Comparison of ENCODE assay signal across 20 mouse cellular contexts in genomic region chr13:62923182-62923581, GRCm38 (mm10). TPM values are rescaled to one million over a fixed set of nuclear protein-coding genes. Genes with fewer than 3 reads are reported as not detected.
A peak's percentile ranks its signal among the peaks of the same experiment; 100 is the strongest.
DNase-seq lines count a peak whose midpoint lies in the region; ATAC-seq and TF ChIP-seq lines count a peak whose summit lies in the region.
"Had no signal": no experiment of that assay in that cellular context is flagged by ENCODE, and none has a peak within 500 bp of the region (broad histone marks: within the 10 kb centered on the region; RNA-seq: fewer than 3 reads in every experiment).

No protein-coding gene starts in this region.

- in situ Hi-C loops in CH12.LX (cut with MboI; ENCODE audit: low pct_ligation_motif_present, low pct_unique_long_range_greater_than_20kb, low sequenced_read_pairs): no loop called here

- H3K27ac ChIP-seq in intestine, embryonic 16.5 days (ENCODE audit: low read length): no peak overlapping the region; the same call in 1 of the 2 replicates
- H3K27ac ChIP-seq in intestine, postnatal 0 days (ENCODE audit: low read depth, low read length): no peak overlapping the region
- H3K27ac ChIP-seq in CH12.LX (ENCODE audit: insufficient read depth, low read depth): no peak overlapping the region
- H3K27ac ChIP-seq in stomach, embryonic 14.5 days (ENCODE audit: low read length): peak overlapping the region; percentile 73
- H3K27ac ChIP-seq: forebrain, embryonic 15.5 days; heart, embryonic 10.5 days; hindbrain, embryonic 14.5 days; midbrain, embryonic 15.5 days had no signal

- dilution Hi-C loops in CH12.LX (cut with MboI; ENCODE audit: extremely low pct_ligation_motif_present, extremely low pct_unique_long_range_greater_than_20kb, low sequenced_read_pairs): no loop called here

- no peak for TF ChIP-seq POLR2A in CH12.LX (IDR thresholded peaks at IDR 0.05; ENCODE audit: low read depth, low read length)

- no peak overlapping the region for H3K4me2 ChIP-seq in intestine, embryonic 16.5 days (ENCODE audit: low read depth, low read length)
- no peak overlapping the region for H3K4me2 ChIP-seq in intestine, postnatal 0 days (replicated peaks; ENCODE audit: low read depth)
- H3K4me2 ChIP-seq in CH12.LX (ENCODE audit: insufficient read depth, low read depth, poor library complexity, severe bottlenecking): no peak overlapping the region
- H3K4me2 ChIP-seq in stomach, embryonic 14.5 days (replicated peaks; ENCODE audit: low read depth, low read length): no peak overlapping the region
- H3K4me2 ChIP-seq: forebrain, embryonic 15.5 days; hindbrain, embryonic 14.5 days; midbrain, embryonic 15.5 days had no signal

- no peaks in the 10 kb centered on the region for H3K4me1 ChIP-seq in intestine, embryonic 16.5 days (ENCODE audit: control insufficient read depth, insufficient read depth, low read length)
- 0 out of 2 replicates have a peak, but pooled peaks cover 4% of the 10 kb centered on the region for H3K4me1 ChIP-seq in intestine, postnatal 0 days (replicated peaks; ENCODE audit: control insufficient read depth, insufficient read depth, low read length)
- H3K4me1 ChIP-seq in CH12.LX (ENCODE audit: control insufficient read depth in 1 of 2, insufficient read depth in 2 of 2): no peaks in the 10 kb centered on the region
- 0 out of 2 replicates have a peak, but pooled peaks cover 5% of the 10 kb centered on the region for H3K4me1 ChIP-seq in stomach, embryonic 14.5 days (ENCODE audit: control insufficient read depth, insufficient read depth, low read length)
- H3K4me1 ChIP-seq: forebrain, embryonic 15.5 days; heart, embryonic 10.5 days; midbrain, embryonic 15.5 days had no signal

- ATAC-seq in intestine, embryonic 16.5 days: peak; percentile 43
- ATAC-seq in intestine, postnatal 0 days: no peak
- ATAC-seq in stomach, embryonic 14.5 days (ENCODE audit: insufficient number of reproducible peaks, insufficient read depth, low FRiP score, low read depth): no peak
- ATAC-seq: activated CD4-positive, CD25-positive, alpha-beta regulatory T cell, adult 4 months; forebrain, embryonic 15.5 days; midbrain, embryonic 15.5 days had no signal

- H3K79me2 ChIP-seq in CH12.LX (replicated peaks; ENCODE audit: control insufficient read depth, extremely low read depth, insufficient read depth, poor library complexity, severe bottlenecking): no peaks in the 10 kb centered on the region

- TF ChIP-seq EP300 in CH12.LX (IDR thresholded peaks at IDR 0.05; ENCODE audit: low read length): no peak

- no peaks in the 10 kb centered on the region for H3K27me3 ChIP-seq in intestine, embryonic 16.5 days (replicated peaks; ENCODE audit: control insufficient read depth, insufficient read depth, low read length)
- H3K27me3 ChIP-seq in intestine, postnatal 0 days (replicated peaks; ENCODE audit: control insufficient read depth, insufficient read depth, low read length): no peaks in the 10 kb centered on the region
- H3K27me3 ChIP-seq in CH12.LX (replicated peaks): no peaks in the 10 kb centered on the region
- no peaks in the 10 kb centered on the region for H3K27me3 ChIP-seq in stomach, embryonic 14.5 days (ENCODE audit: control insufficient read depth, insufficient read depth, low read length)
- H3K27me3 ChIP-seq: forebrain, embryonic 15.5 days; midbrain, embryonic 15.5 days had no signal

- H3K9ac ChIP-seq in intestine, embryonic 16.5 days (ENCODE audit: low read depth, low read length): no peak overlapping the region
- H3K9ac ChIP-seq in intestine, postnatal 0 days (ENCODE audit: low read depth, low read length): no peak overlapping the region
- no peak overlapping the region for H3K9ac ChIP-seq in CH12.LX (ENCODE audit: insufficient read depth, low read depth)
- no peak overlapping the region for H3K9ac ChIP-seq in stomach, embryonic 14.5 days (replicated peaks; ENCODE audit: low read depth, low read length)
- H3K9ac ChIP-seq: forebrain, embryonic 15.5 days; hindbrain, embryonic 14.5 days; midbrain, embryonic 15.5 days had no signal

- TF ChIP-seq RAD21 in CH12.LX (IDR thresholded peaks at IDR 0.05; ENCODE audit: low read depth, low read length): no peak

- no peaks in the 10 kb centered on the region for H3K36me3 ChIP-seq in intestine, embryonic 16.5 days (ENCODE audit: control insufficient read depth, insufficient read depth, low read length)
- no peaks in the 10 kb centered on the region for H3K36me3 ChIP-seq in intestine, postnatal 0 days (ENCODE audit: control insufficient read depth, insufficient read depth)
- no peaks in the 10 kb centered on the region for H3K36me3 ChIP-seq in CH12.LX (replicated peaks in 1 of 2; ENCODE audit: control insufficient read depth in 1 of 2, insufficient read depth in 1 of 2, low read length in 1 of 2)
- no peaks in the 10 kb centered on the region for H3K36me3 ChIP-seq in stomach, embryonic 14.5 days (ENCODE audit: control insufficient read depth, insufficient read depth, low read length)
- H3K36me3 ChIP-seq: forebrain, embryonic 15.5 days; heart, embryonic 10.5 days; midbrain, embryonic 15.5 days had no signal

- no peaks in the 10 kb centered on the region for H3K9me3 ChIP-seq in intestine, embryonic 16.5 days (ENCODE audit: control insufficient read depth, low read length)
- H3K9me3 ChIP-seq in intestine, postnatal 0 days (ENCODE audit: control insufficient read depth): no peaks in the 10 kb centered on the region
- H3K9me3 ChIP-seq in CH12.LX (replicated peaks; ENCODE audit: low read length): no peaks in the 10 kb centered on the region
- H3K9me3 ChIP-seq in stomach, embryonic 14.5 days (ENCODE audit: control insufficient read depth, low read depth, low read length): no peaks in the 10 kb centered on the region
- H3K9me3 ChIP-seq: forebrain, embryonic 15.5 days; heart, embryonic 10.5 days; midbrain, embryonic 15.5 days had no signal

- no peak for TF ChIP-seq CTCF in intestine, postnatal 0 days (IDR thresholded peaks at IDR 0.05; ENCODE audit: low read depth)
- TF ChIP-seq CTCF in CH12.LX (conservative IDR thresholded peaks at IDR 0.05 in 1 of 2, IDR thresholded peaks at IDR 0.05 in 1 of 2; ENCODE audit: low read depth in 2 of 2, low read length in 2 of 2): no peak

- 60% methylated on average over 8 of the region's 8 CpGs for WGBS in intestine, embryonic 16.5 days
- 62% methylated on average over 8 of the region's 8 CpGs for WGBS in intestine, postnatal 0 days
- WGBS in stomach, embryonic 14.5 days: 58% methylated on average over 8 of the region's 8 CpGs

- no peak overlapping the region for H3K4me3 ChIP-seq in intestine, embryonic 16.5 days (ENCODE audit: low read length)
- H3K4me3 ChIP-seq in intestine, postnatal 0 days (ENCODE audit: low read depth, low read length): no peak overlapping the region
- H3K4me3 ChIP-seq in CH12.LX (replicated peaks in 1 of 3; ENCODE audit: low read depth in 2 of 3, low read length in 2 of 3, poor library complexity in 1 of 3): no peak overlapping the region
- H3K4me3 ChIP-seq in stomach, embryonic 14.5 days (ENCODE audit: low read depth, low read length): no peak overlapping the region
- H3K4me3 ChIP-seq: forebrain, embryonic 15.5 days; heart, embryonic 10.5 days; midbrain, embryonic 15.5 days; myocyte had no signal

- no peak for DNase-seq in CH12.LX (ENCODE audit: extremely low read depth)
- DNase-seq in ZHBTc4 (ENCODE audit: low read depth, low spot score): peak; percentile 11
- DNase-seq in cerebellum, postnatal 36 days: no peak
- no peak for DNase-seq in layer of hippocampus, adult 9-10 months (ENCODE audit: low spot score)
- DNase-seq: adrenal gland, postnatal 10 days; cerebellum, postnatal 14 days; gastrocnemius, postnatal 36 days; heart, postnatal 10 days; kidney, adult 11 months; lung, postnatal 10 days had no signal

TF ChIP-seq in CH12.LX, 34 proteins besides CTCF, POLR2A, EP300 and RAD21:
- TF ChIP-seq BHLHE40 (IDR thresholded peaks at IDR 0.05; ENCODE audit: low read depth, low read length) (0 out of 2 replicates have a peak, but pooled peaks have one; percentile 9), MXI1 (IDR thresholded peaks at IDR 0.05; ENCODE audit: low read depth, low read length) (no peak)

RNA-seq across cellular contexts. Expression of gene Fbp1, which starts 35.1 kb away (rescaled TPM):
- polyA plus RNA-seq in intestine, embryonic 16.5 days (2015; fragmentation: Nextera tagmentation; extraction: Ambion mirVana): 6.3 and 12.4 TPM in 2 replicates
- polyA plus RNA-seq in intestine, postnatal 0 days (2015; fragmentation: Nextera tagmentation; extraction: Ambion mirVana): 529 and 593 TPM in 2 replicates
- total RNA-seq in CH12.LX (2012; rRNA removed): not detected in 2 replicates
- total RNA-seq in CH12.LX (2014; rRNA removed): not detected in 2 replicates
- polyA plus RNA-seq in CH12.LX (2012; ENCODE audit: insufficient read length, low read depth): not detected in 2 replicates
- 0.55 and 1.2 TPM in 2 replicates for polyA plus RNA-seq in stomach, embryonic 14.5 days (2014; fragmentation: Nextera tagmentation; extraction: Ambion mirVana)
- total RNA-seq: gastrocnemius, postnatal 36 days; heart, postnatal 10 days had no signal
- polyA plus RNA-seq: activated CD4-positive, CD25-positive, alpha-beta regulatory T cell, adult 4 months; C2C12; forebrain, embryonic 15.5 days; myocyte had no signal

RNA-seq across cellular contexts. Expression of gene 2010111I01Rik, which starts 41.5 kb away (rescaled TPM):
- 92.8 and 98.7 TPM in 2 replicates for polyA plus RNA-seq in intestine, embryonic 16.5 days (2015; fragmentation: Nextera tagmentation; extraction: Ambion mirVana)
- 72.7 and 73.3 TPM in 2 replicates for polyA plus RNA-seq in intestine, postnatal 0 days (2015; fragmentation: Nextera tagmentation; extraction: Ambion mirVana)
- total RNA-seq in CH12.LX (2012; rRNA removed): 19.8 and 23.3 TPM in 2 replicates
- total RNA-seq in CH12.LX (2014; rRNA removed): 14.4 and 15.8 TPM in 2 replicates
- 13.3 and 18.8 TPM in 2 replicates for polyA plus RNA-seq in CH12.LX (2012; ENCODE audit: insufficient read length, low read depth)
- polyA plus RNA-seq in stomach, embryonic 14.5 days (2014; fragmentation: Nextera tagmentation; extraction: Ambion mirVana): 140 TPM in 2 replicates

Comparison
In these comparisons a context has a peak if more than half of its experiments do, and no peak if none do; other contexts are left out.
1. RNA of gene Fbp1, which starts 35.1 kb away (polyA plus RNA-seq): 529 to 593 TPM in intestine, postnatal 0 days; 6.3 to 12.4 TPM in intestine, embryonic 16.5 days, 0.55 to 1.2 TPM in stomach, embryonic 14.5 days and not detected in CH12.LX; every median in the first group is over 10 times any median in the second.